ENCODE assay signal across 7 mouse cellular contexts in genomic region chr11:105291681-105292123, GRCm38 (mm10). TPM values are rescaled to one million over a fixed set of nuclear protein-coding genes. Genes with fewer than 3 reads are reported as not detected.
DNase-seq lines count a peak whose midpoint lies in the region; ATAC-seq lines count a peak whose summit lies in the region.

No protein-coding gene starts in this region.

- no peaks in the 10 kb centered on the region for H3K9me3 ChIP-seq in heart, embryonic 12.5 days (replicated peaks)
- H3K9me3 ChIP-seq in limb, embryonic 12.5 days: no peaks in the 10 kb centered on the region
- no peaks in the 10 kb centered on the region for H3K9me3 ChIP-seq in neural tube, embryonic 13.5 days

- no peaks in the 10 kb centered on the region for H3K27me3 ChIP-seq in heart, embryonic 12.5 days (replicated peaks)
- no peaks in the 10 kb centered on the region for H3K27me3 ChIP-seq in limb, embryonic 12.5 days
- H3K27me3 ChIP-seq in neural tube, embryonic 13.5 days: peaks cover 15% of the 10 kb centered on the region

- peaks cover 14% of the 10 kb centered on the region for H3K36me3 ChIP-seq in heart, embryonic 12.5 days
- H3K36me3 ChIP-seq in limb, embryonic 12.5 days: peaks cover 29% of the 10 kb centered on the region
- H3K36me3 ChIP-seq in neural tube, embryonic 13.5 days: peaks cover 17% of the 10 kb centered on the region

- peak overlapping the region; percentile 52 for H3K27ac ChIP-seq in heart, embryonic 12.5 days (ENCODE audit: poor library complexity, severe bottlenecking)
- H3K27ac ChIP-seq in limb, embryonic 12.5 days: peak overlapping the region; percentile 99
- H3K27ac ChIP-seq in neural tube, embryonic 13.5 days (replicated peaks): peak overlapping the region; percentile 71

- no peak for ATAC-seq in heart, embryonic 12.5 days (ENCODE audit: insufficient number of reproducible peaks, low FRiP score)
- 0 out of 2 replicates have a peak, but pooled peaks have one; percentile 20 for ATAC-seq in limb, embryonic 12.5 days (ENCODE audit: insufficient number of reproducible peaks, insufficient read depth, low FRiP score, low TSS enrichment, low read depth)
- no peak for ATAC-seq in neural tube, embryonic 13.5 days (ENCODE audit: low read depth)

- DNase-seq in NIH3T3 (ENCODE audit: low read depth): peak; percentile 66
- peak; percentile 82 for DNase-seq in embryo, embryonic 9.5 days (ENCODE audit: extremely low spot score)
- DNase-seq in natural killer cell, adult 2 months (ENCODE audit: low spot score in 2 of 2): no peak
- DNase-seq in right cerebral cortex, postnatal 36 days (ENCODE audit: low spot score in 2 of 2): no peak

- peak overlapping the region; percentile 95 for H3K4me2 ChIP-seq in heart, embryonic 12.5 days
- H3K4me2 ChIP-seq in limb, embryonic 12.5 days: peak overlapping the region; percentile 90
- H3K4me2 ChIP-seq in neural tube, embryonic 13.5 days: peak overlapping the region; percentile 99

- 8% methylated on average over 10 of the region's 10 CpGs for WGBS in heart, embryonic 12.5 days
- WGBS in limb, embryonic 12.5 days: under 1% methylated on average over 10 of the region's 10 CpGs
- 3% methylated on average over 10 of the region's 10 CpGs for WGBS in neural tube, embryonic 13.5 days

- H3K4me3 ChIP-seq in heart, embryonic 12.5 days: peak overlapping the region; percentile 65
- H3K4me3 ChIP-seq in limb, embryonic 12.5 days (replicated peaks): peak overlapping the region; percentile 80
- peak overlapping the region; percentile 54 for H3K4me3 ChIP-seq in neural tube, embryonic 13.5 days

- peak overlapping the region; percentile 77 for H3K9ac ChIP-seq in heart, embryonic 12.5 days
- H3K9ac ChIP-seq in limb, embryonic 12.5 days (replicated peaks): peak overlapping the region; percentile 93
- H3K9ac ChIP-seq in neural tube, embryonic 13.5 days: peak overlapping the region; percentile 76

- H3K4me1 ChIP-seq in heart, embryonic 12.5 days (replicated peaks): peaks cover 46% of the 10 kb centered on the region
- peaks cover 54% of the 10 kb centered on the region for H3K4me1 ChIP-seq in limb, embryonic 12.5 days (replicated peaks)
- peaks cover 39% of the 10 kb centered on the region for H3K4me1 ChIP-seq in neural tube, embryonic 13.5 days (replicated peaks)

RNA-seq across cellular contexts. Expression of gene Mrc2, which starts 0.7 kb away (rescaled TPM):
- polyA plus RNA-seq in heart, embryonic 12.5 days (2016; fragmentation: Nextera tagmentation; extraction: Ambion mirVana): 16.0 and 16.3 TPM in 2 replicates
- 35.0 and 37.3 TPM in 2 replicates for polyA plus RNA-seq in limb, embryonic 12.5 days (2016; fragmentation: Nextera tagmentation; extraction: Ambion mirVana)
- 5.0 and 5.7 TPM in 2 replicates for polyA plus RNA-seq in neural tube, embryonic 13.5 days (2015; fragmentation: Nextera tagmentation; extraction: Ambion mirVana)

Comparison
In these comparisons a context has a peak if more than half of its experiments do, and no peak if none do; other contexts are left out.
1. DNase-seq: peak in NIH3T3 (single experiment) and embryo, embryonic 9.5 days (single experiment); none in natural killer cell, adult 2 months (0 of 2) and right cerebral cortex, postnatal 36 days (0 of 2).
2. Peak in every context shown above with its lines, with median percentiles within 50 percentile points of each other: H3K27ac ChIP-seq, H3K4me2 ChIP-seq, H3K4me3 ChIP-seq and H3K9ac ChIP-seq.